Mouse (Mus musculus) heart, postnatal 0 days (tissue): Measurements from ENCODE around the gene Tmem102.

Source experiments
- CTCF ChIP-seq: IDR thresholded peaks from 2 replicates; pipeline ENCODE4 v1.5.1; 2016; ENCODE audit warnings: antibody characterized with exemption, control low read depth, low read depth
- EP300 ChIP-seq: IDR thresholded peaks from 2 replicates; pipeline ENCODE4 v1.6.1; 2016; ENCODE audit warnings: antibody characterized with exemption, low read depth

DNA sequence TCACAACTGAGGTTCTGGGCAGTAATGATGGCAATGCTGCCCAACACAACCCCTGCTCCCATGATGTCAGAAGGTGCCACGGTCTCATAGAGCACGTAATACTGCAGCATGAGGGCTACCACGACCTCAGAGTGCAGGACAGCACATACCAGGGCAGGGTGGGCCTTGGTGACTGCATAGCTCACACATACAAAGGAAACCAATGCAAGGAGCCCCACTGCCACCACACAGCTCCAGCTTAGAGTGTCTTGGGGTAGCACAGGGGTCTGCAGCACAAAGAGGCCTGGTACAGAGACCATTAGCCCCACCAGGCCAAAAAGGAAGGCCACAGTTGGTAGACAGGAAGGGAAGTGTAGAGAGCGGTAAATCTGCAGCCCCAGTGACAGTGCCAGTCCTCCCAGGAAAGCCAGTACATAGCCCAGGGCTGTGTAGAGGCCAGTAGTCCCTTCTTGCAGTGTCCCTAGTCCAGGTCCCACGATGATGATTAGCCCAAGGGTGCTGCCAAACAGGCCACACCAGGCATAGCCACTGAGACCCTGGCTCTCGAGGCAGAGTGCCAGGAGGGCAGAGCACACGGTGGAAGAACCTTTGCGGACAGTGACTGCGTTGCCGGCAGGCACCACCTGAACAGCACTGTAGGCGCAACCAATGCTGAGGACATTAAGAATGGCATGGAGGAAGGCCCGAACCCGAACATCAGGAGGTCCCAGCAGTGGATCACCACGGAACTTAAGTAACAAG is 45.1 kb downstream of the Tmem102 start:
- TF ChIP-seq CTCF (no peak), EP300 (no peak)
